Mouse (Mus musculus) lung, embryonic 15.5 days (tissue): ENCODE results near the gene Stam2. TPM values are rescaled to one million over a fixed set of nuclear protein-coding genes. Genes with fewer than 3 reads are reported as not detected.

Experiments used
- ATAC-seq: fragments of 200-750 bp; cut with Nextera tagmentation; 2 replicates; pipeline ENCODE4 v1.8.0; 2017; ENCODE audit warnings: moderate number of reproducible peaks, borderline replicate concordance; ENCODE audit not compliant: low FRiP score, low TSS enrichment; ENCODE audit errors: extremely low read depth
- H3K27ac ChIP-seq: fragments of 300-500 bp; sonication (generic); 2 replicates; pipeline ENCODE4 v1.5.1; 2015; ENCODE audit warnings: moderate library complexity, mild to moderate bottlenecking, inconsistent platforms
- H3K27me3 ChIP-seq: fragments of 300-500 bp; sonication (generic); 2 replicates; pipeline ENCODE4 v1.6.1; 2015; ENCODE audit warnings: inconsistent platforms
- H3K36me3 ChIP-seq: fragments of 300-500 bp; sonication (generic); 2 replicates; pipeline ENCODE4 v1.6.1; 2015; ENCODE audit warnings: inconsistent platforms
- H3K4me1 ChIP-seq: fragments of 300-500 bp; sonication (generic); 2 replicates; pipeline ENCODE4 v1.6.1; 2015; ENCODE audit warnings: inconsistent platforms
- H3K4me2 ChIP-seq: fragments of 300-500 bp; sonication (generic); 2 replicates; pipeline ENCODE4 v1.6.1; 2015; ENCODE audit warnings: inconsistent platforms, mild to moderate bottlenecking, moderate library complexity
- H3K4me3 ChIP-seq: fragments of 300-500 bp; sonication (generic); 2 replicates; pipeline ENCODE4 v1.5.1; 2015; ENCODE audit warnings: mild to moderate bottlenecking, inconsistent platforms
- H3K9ac ChIP-seq: fragments of 300-500 bp; sonication (generic); 2 replicates; pipeline ENCODE4 v1.6.1; 2015; ENCODE audit warnings: inconsistent platforms
- H3K9me3 ChIP-seq: fragments of 300-500 bp; sonication (generic); 2 replicates; pipeline ENCODE4 v1.6.1; 2016; ENCODE audit warnings: inconsistent platforms
- WGBS: fragments of 180-500 bp; shearing (Covaris S2); methylation state at CpG from one replicate; pipeline ENCODE4 v1.1.7; 2015; 5-methylcytosine and 5-hydroxymethylcytosine counted together
- polyA plus RNA-seq: library from polyadenylated mRNA; unstranded; fragments of >200 nt; fragmentation: Nextera tagmentation; extraction: Ambion mirVana; gene quantifications from 2 replicates; pipeline ENCODE4 v1.2.1, GENCODE M21; 2015

Stam2 gene
- polyA plus RNA-seq: 32.7 and 39.6 TPM in 2 replicates

- Histone ChIP-seq H3K27me3 (no peaks in the 10 kb centered on the region), H3K9ac (peak within 1 kb of the TSS; percentile 95), H3K4me2 (peak within 1 kb of the TSS; percentile 74), H3K4me1 (peaks cover 16% of the 10 kb centered on the region; the same call in 1 of the 2 replicates), H3K36me3 (no peaks in the 10 kb centered on the region), H3K4me3 (peak within 1 kb of the TSS; percentile 87), H3K9me3 (no peaks in the 10 kb centered on the region), H3K27ac (peak within 1 kb of the TSS; percentile 98)
- ATAC-seq: peak; percentile 93
- WGBS: 6% methylated on average over 54 of the region's 54 CpGs
These were observed at the start of gene Stam2 for GRCm38 (mm10) chr2:52742256-52743158. Stam2 (minus strand) TSS chr2:52742281.

- Histone ChIP-seq H3K27me3 (no peaks in the 10 kb centered on the region), H3K9ac (no peak overlapping the region), H3K4me1 (peaks cover 7% of the 10 kb centered on the region; the same call in 1 of the 2 replicates), H3K9me3 (no peaks in the 10 kb centered on the region), H3K4me2 (no peak overlapping the region), H3K4me3 (no peak overlapping the region), H3K36me3 (no peaks in the 10 kb centered on the region), H3K27ac (no peak overlapping the region)
- WGBS: 13% methylated on average over 3 of the region's 3 CpGs
- no peak; the same call in 1 of the 2 replicates for ATAC-seq
These were observed 43.1 kb upstream of the Stam2 start for GRCm38 (mm10) chr2:52785106-52785721.

GRCm38 (mm10) chr2:52779987-52780386 is 37.9 kb upstream of the Stam2 start:
- H3K4me3 ChIP-seq: no peak overlapping the region
- H3K9ac ChIP-seq: no peak overlapping the region
- peaks cover 9% of the 10 kb centered on the region; the same call in 1 of the 2 replicates for H3K4me1 ChIP-seq
- no peaks in the 10 kb centered on the region for H3K27me3 ChIP-seq
- no peaks in the 10 kb centered on the region for H3K36me3 ChIP-seq
- ATAC-seq: no peak
- no peaks in the 10 kb centered on the region for H3K9me3 ChIP-seq
- no peak overlapping the region for H3K27ac ChIP-seq
- 0 out of 2 replicates have a peak overlapping the region, but pooled peaks have one; percentile 7 for H3K4me2 ChIP-seq
- WGBS: 76% methylated on average over 10 of the region's 10 CpGs

- H3K9ac ChIP-seq: no peak overlapping the region
- H3K27me3 ChIP-seq: no peaks in the 10 kb centered on the region
- H3K9me3 ChIP-seq: no peaks in the 10 kb centered on the region
- H3K4me3 ChIP-seq: no peak overlapping the region
- ATAC-seq: peak; percentile 92
- peak overlapping the region; percentile 7; the same call in 1 of the 2 replicates for H3K4me2 ChIP-seq
- no peaks in the 10 kb centered on the region for H3K36me3 ChIP-seq
- no peak overlapping the region for H3K27ac ChIP-seq
- 49% methylated on average over 9 of the region's 9 CpGs for WGBS
- H3K4me1 ChIP-seq: peaks cover 7% of the 10 kb centered on the region; the same call in 1 of the 2 replicates
These were observed 37.3 kb upstream of the Stam2 start for GRCm38 (mm10) chr2:52779381-52779780.

- Histone ChIP-seq H3K9ac (no peak overlapping the region), H3K27me3 (no peaks in the 10 kb centered on the region), H3K4me3 (no peak overlapping the region), H3K36me3 (no peaks in the 10 kb centered on the region), H3K4me1 (peaks cover 7% of the 10 kb centered on the region; the same call in 1 of the 2 replicates), H3K9me3 (no peaks in the 10 kb centered on the region), H3K27ac (no peak overlapping the region), H3K4me2 (no peak overlapping the region)
- WGBS: 47% methylated on average over 2 of the region's 2 CpGs
- no peak for ATAC-seq
These were observed 35.8 kb upstream of the Stam2 start for GRCm38 (mm10) chr2:52777839-52778238.

- H3K36me3 ChIP-seq: no peaks in the 10 kb centered on the region
- no peak overlapping the region for H3K4me2 ChIP-seq
- 63% methylated on average over 1 of the region's 1 CpGs for WGBS
- no peak for ATAC-seq
- H3K4me3 ChIP-seq: no peak overlapping the region
- no peak overlapping the region for H3K27ac ChIP-seq
- H3K9me3 ChIP-seq: no peaks in the 10 kb centered on the region
- H3K9ac ChIP-seq: no peak overlapping the region
- no peaks in the 10 kb centered on the region for H3K4me1 ChIP-seq
- no peaks in the 10 kb centered on the region for H3K27me3 ChIP-seq
These were observed 32.3 kb upstream of the Stam2 start for GRCm38 (mm10) chr2:52774373-52774772.

- Histone ChIP-seq H3K4me2 (no peak overlapping the region), H3K27ac (no peak overlapping the region), H3K27me3 (no peaks in the 10 kb centered on the region), H3K9me3 (no peaks in the 10 kb centered on the region), H3K4me1 (no peaks in the 10 kb centered on the region), H3K4me3 (no peak overlapping the region), H3K36me3 (no peaks in the 10 kb centered on the region), H3K9ac (no peak overlapping the region)
- WGBS: 26% methylated on average over 5 of the region's 5 CpGs
- peak; percentile 78; the same call in 1 of the 2 replicates for ATAC-seq
These were observed 30.8 kb upstream of the Stam2 start for GRCm38 (mm10) chr2:52772774-52773393.

GRCm38 (mm10) chr2:52765130-52765529 is 23.0 kb upstream of the Stam2 start:
- Histone ChIP-seq H3K27ac (no peak overlapping the region), H3K36me3 (no peaks in the 10 kb centered on the region), H3K4me3 (no peak overlapping the region), H3K9ac (no peak overlapping the region), H3K27me3 (no peaks in the 10 kb centered on the region), H3K4me2 (no peak overlapping the region), H3K4me1 (no peaks in the 10 kb centered on the region), H3K9me3 (no peaks in the 10 kb centered on the region)
- no peak for ATAC-seq
- WGBS: 94% methylated on average over 6 of the region's 6 CpGs

- H3K4me1 ChIP-seq: no peaks in the 10 kb centered on the region
- no peak overlapping the region for H3K4me2 ChIP-seq
- no peak overlapping the region for H3K9ac ChIP-seq
- H3K36me3 ChIP-seq: no peaks in the 10 kb centered on the region
- WGBS: 82% methylated on average over 14 of the region's 14 CpGs
- no peaks in the 10 kb centered on the region for H3K27me3 ChIP-seq
- no peak overlapping the region for H3K27ac ChIP-seq
- no peak for ATAC-seq
- no peak overlapping the region for H3K4me3 ChIP-seq
- H3K9me3 ChIP-seq: no peaks in the 10 kb centered on the region
These were observed 21.8 kb upstream of the Stam2 start for GRCm38 (mm10) chr2:52763891-52764290.

GRCm38 (mm10) chr2:52763040-52763736 is 21.1 kb upstream of the Stam2 start:
- Histone ChIP-seq H3K4me1 (no peaks in the 10 kb centered on the region), H3K9ac (no peak overlapping the region), H3K4me2 (peak overlapping the region; percentile 44), H3K9me3 (no peaks in the 10 kb centered on the region), H3K36me3 (no peaks in the 10 kb centered on the region), H3K27me3 (no peaks in the 10 kb centered on the region), H3K27ac (no peak overlapping the region), H3K4me3 (peak overlapping the region; percentile 7; the same call in 1 of the 2 replicates)
- WGBS: 7% methylated on average over 12 of the region's 12 CpGs
- peak; percentile 69; the same call in 1 of the 2 replicates for ATAC-seq

- peak overlapping the region; percentile 44; the same call in 1 of the 2 replicates for H3K4me2 ChIP-seq
- H3K9ac ChIP-seq: no peak overlapping the region
- H3K4me1 ChIP-seq: no peaks in the 10 kb centered on the region
- no peak for ATAC-seq
- no peak overlapping the region for H3K27ac ChIP-seq
- H3K4me3 ChIP-seq: no peak overlapping the region
- H3K27me3 ChIP-seq: no peaks in the 10 kb centered on the region
- no peaks in the 10 kb centered on the region for H3K9me3 ChIP-seq
- H3K36me3 ChIP-seq: no peaks in the 10 kb centered on the region
- 54% methylated on average over 7 of the region's 7 CpGs for WGBS
These were observed 20.4 kb upstream of the Stam2 start for GRCm38 (mm10) chr2:52762529-52762928.
